Mouse (Mus musculus): ENCODE measurements at regions not wholly inside any gene's neighbourhood (a gene's known extent, or its start where the extent isn't known, plus 50 kb on each side); places are given as distances from the start of the nearest gene placed in this dataset.
A peak's percentile ranks its signal among the peaks of the same experiment; 100 is the strongest.

GRCm38 (mm10) chr6:35458250-35458649 is 81.4 kb downstream of the Mtpn start:
- ATAC-seq (replicated peaks; ENCODE audit: low FRiP score, poor library complexity, severe bottlenecking), result no peak

- ATAC-seq (replicated peaks; ENCODE audit: low FRiP score, poor library complexity, severe bottlenecking), result no peak
These were observed 94.7 kb downstream of the Mtpn start for GRCm38 (mm10) chr6:35445007-35445406.

- no peak for ATAC-seq (replicated peaks; ENCODE audit: low FRiP score, poor library complexity, severe bottlenecking)
These were observed 100.4 kb upstream of the Fam180a start for GRCm38 (mm10) chr6:35426301-35426700.

GRCm38 (mm10) chr6:35424521-35424920 is 98.6 kb upstream of the Fam180a start:
- no peak for ATAC-seq (replicated peaks; ENCODE audit: low FRiP score, poor library complexity, severe bottlenecking)

GRCm38 (mm10) chr6:35420924-35421323 is 95.0 kb upstream of the Fam180a start:
- ATAC-seq (replicated peaks; ENCODE audit: low FRiP score, poor library complexity, severe bottlenecking), result no peak

GRCm38 (mm10) chr6:35405044-35405443 is 79.1 kb upstream of the Fam180a start:
- no peak for ATAC-seq (replicated peaks; ENCODE audit: low FRiP score, poor library complexity, severe bottlenecking)

GRCm38 (mm10) chr6:35403341-35403910 is 77.5 kb upstream of the Fam180a start:
- no peak for ATAC-seq (replicated peaks; ENCODE audit: low FRiP score, poor library complexity, severe bottlenecking)

GRCm38 (mm10) chr6:35395726-35396125 is 69.8 kb upstream of the Fam180a start:
- no peak for ATAC-seq (replicated peaks; ENCODE audit: low FRiP score, poor library complexity, severe bottlenecking)

GRCm38 (mm10) chr6:35388827-35389226 is 62.9 kb upstream of the Fam180a start:
- ATAC-seq (replicated peaks; ENCODE audit: low FRiP score, poor library complexity, severe bottlenecking), result no peak

GRCm38 (mm10) chr6:35381536-35381935 is 55.6 kb upstream of the Fam180a start:
- ATAC-seq (replicated peaks; ENCODE audit: low FRiP score, poor library complexity, severe bottlenecking), result no peak

- ATAC-seq (replicated peaks; ENCODE audit: low FRiP score, poor library complexity, severe bottlenecking), result no peak
These were observed 55.0 kb upstream of the Fam180a start for GRCm38 (mm10) chr6:35380721-35381466.

GRCm38 (mm10) chr6:35379890-35380289 is 53.9 kb upstream of the Fam180a start:
- peak; percentile 92 for ATAC-seq (replicated peaks; ENCODE audit: low FRiP score, poor library complexity, severe bottlenecking)

GRCm38 (mm10) chr6:35378851-35379250 is 52.9 kb upstream of the Fam180a start:
- no peak for ATAC-seq (replicated peaks; ENCODE audit: low FRiP score, poor library complexity, severe bottlenecking)

GRCm38 (mm10) chr6:35377535-35377934 is 51.6 kb upstream of the Fam180a start:
- ATAC-seq (replicated peaks; ENCODE audit: low FRiP score, poor library complexity, severe bottlenecking), result no peak

GRCm38 (mm10) chr6:35376526-35376925 is 50.6 kb upstream of the Fam180a start:
- ATAC-seq (replicated peaks; ENCODE audit: low FRiP score, poor library complexity, severe bottlenecking), result no peak
